In genomic region chr17:35185639-35186611, GRCm38 (mm10) we compare ENCODE assay signal across 8 mouse cellular contexts. TPM values are rescaled to one million over a fixed set of nuclear protein-coding genes. Genes with fewer than 3 reads are reported as not detected.
DNase-seq lines count a peak whose midpoint lies in the region; ATAC-seq and TF ChIP-seq lines count a peak whose summit lies in the region.

No protein-coding gene starts in this region.

- peak overlapping the region; percentile 52 for H3K4me3 ChIP-seq in layer of hippocampus, adult 2 months
- peak overlapping the region; percentile 46 for H3K4me3 ChIP-seq in intestine, embryonic 16.5 days (ENCODE audit: low read length)
- peak overlapping the region; percentile 31 for H3K4me3 ChIP-seq in neural tube, embryonic 12.5 days

- no peaks in the 10 kb centered on the region for H3K9me3 ChIP-seq in intestine, embryonic 16.5 days (ENCODE audit: control insufficient read depth, low read length)
- H3K9me3 ChIP-seq in neural tube, embryonic 12.5 days: no peaks in the 10 kb centered on the region

- H3K27ac ChIP-seq in layer of hippocampus, adult 2 months: 0 out of 2 replicates have a peak overlapping the region, but pooled peaks have one; percentile 28
- peak overlapping the region; percentile 72 for H3K27ac ChIP-seq in intestine, embryonic 16.5 days (ENCODE audit: low read length)
- no peak overlapping the region for H3K27ac ChIP-seq in neural tube, embryonic 12.5 days

- peak overlapping the region; percentile 55; the same call in 1 of the 2 replicates for H3K9ac ChIP-seq in intestine, embryonic 16.5 days (ENCODE audit: low read depth, low read length)
- 0 out of 2 replicates have a peak overlapping the region, but pooled peaks have one; percentile 33 for H3K9ac ChIP-seq in neural tube, embryonic 12.5 days

- no peaks in the 10 kb centered on the region for H3K36me3 ChIP-seq in intestine, embryonic 16.5 days (ENCODE audit: control insufficient read depth, insufficient read depth, low read length)
- H3K36me3 ChIP-seq in neural tube, embryonic 12.5 days: no peaks in the 10 kb centered on the region

- ATAC-seq in granulocyte monocyte progenitor cell, adult 5-6 weeks (replicated peaks; ENCODE audit: poor library complexity, severe bottlenecking): peak; percentile 48
- peak; percentile 78 for ATAC-seq in intestine, embryonic 16.5 days
- ATAC-seq in neural tube, embryonic 12.5 days (ENCODE audit: low FRiP score, low read depth): no peak

- TF ChIP-seq CTCF in layer of hippocampus, adult 2 months (conservative IDR thresholded peaks at IDR 0.05): no peak

- WGBS in intestine, embryonic 16.5 days: 4% methylated on average over 18 of the region's 18 CpGs
- 4% methylated on average over 18 of the region's 18 CpGs for WGBS in neural tube, embryonic 12.5 days

- H3K4me2 ChIP-seq in intestine, embryonic 16.5 days (ENCODE audit: low read depth, low read length): peak overlapping the region; percentile 52
- H3K4me2 ChIP-seq in neural tube, embryonic 12.5 days (replicated peaks): peak overlapping the region; percentile 61

- H3K4me1 ChIP-seq in intestine, embryonic 16.5 days (ENCODE audit: control insufficient read depth, insufficient read depth, low read length): no peaks in the 10 kb centered on the region; the same call in 1 of the 2 replicates
- peaks cover 5% of the 10 kb centered on the region; the same call in 1 of the 2 replicates for H3K4me1 ChIP-seq in neural tube, embryonic 12.5 days

- DNase-seq in layer of hippocampus, adult 2 months (ENCODE audit: low spot score in 2 of 2): no peak
- DNase-seq in layer of hippocampus, postnatal 14 days (ENCODE audit: low spot score in 2 of 2): no peak
- peak; percentile 83 for DNase-seq in c-Kit-positive CD71-negative TER-119-negative erythroid progenitor cells, embryonic 14.5 days (ENCODE audit: low read depth)
- DNase-seq in lung, adult 18-20 months: peak; percentile 83 to 84
- DNase-seq in left cerebral cortex, adult 18-20 months (ENCODE audit: low spot score in 2 of 2): no peak

- no peaks in the 10 kb centered on the region for H3K27me3 ChIP-seq in intestine, embryonic 16.5 days (replicated peaks; ENCODE audit: control insufficient read depth, insufficient read depth, low read length)
- no peaks in the 10 kb centered on the region for H3K27me3 ChIP-seq in neural tube, embryonic 12.5 days (replicated peaks)

RNA-seq across cellular contexts. Expression of gene Lst1, which starts 2.3 kb away (rescaled TPM):
- total RNA-seq in layer of hippocampus, adult 2 months (2021): 1 to 10 TPM; 6.2 to 8.6 TPM
- total RNA-seq in layer of hippocampus, postnatal 14 days (2021): 10 to 100 TPM in 1 of 2 experiments, 1 to 10 TPM in 1; 8.2 to 12.1 TPM
- 78.7 and 89.0 TPM in 2 replicates for total RNA-seq in granulocyte monocyte progenitor cell, adult 5-6 weeks (2014; fragmentation: Nextera tagmentation)
- 55.5 and 115 TPM in 2 replicates for total RNA-seq in granulocyte monocyte progenitor cell, adult 5-6 weeks (2017)
- 16.9 and 17.1 TPM in 2 replicates for polyA plus RNA-seq in intestine, embryonic 16.5 days (2015; fragmentation: Nextera tagmentation; extraction: Ambion mirVana)
- 6.8 and 7.0 TPM in 2 replicates for polyA plus RNA-seq in neural tube, embryonic 12.5 days (2016; fragmentation: Nextera tagmentation; extraction: Ambion mirVana)
- 1 to 10 TPM; 6.0 to 6.9 TPM for total RNA-seq in left cerebral cortex, adult 18-20 months (2021)

RNA-seq across cellular contexts. Expression of gene Ltb, which starts 8.3 kb away (rescaled TPM):
- under 1 TPM; 0.76 to 0.77 TPM for total RNA-seq in layer of hippocampus, adult 2 months (2021)
- 1 to 10 TPM in 1 of 2 experiments, under 1 TPM in 1; 0.55 to 1.0 TPM for total RNA-seq in layer of hippocampus, postnatal 14 days (2021)
- 1.6 TPM in 1 of 2 replicates, not detected in the other for total RNA-seq in granulocyte monocyte progenitor cell, adult 5-6 weeks (2014; fragmentation: Nextera tagmentation)
- 0.41 and 0.99 TPM in 2 replicates for total RNA-seq in granulocyte monocyte progenitor cell, adult 5-6 weeks (2017)
- 4.4 and 4.7 TPM in 2 replicates for polyA plus RNA-seq in intestine, embryonic 16.5 days (2015; fragmentation: Nextera tagmentation; extraction: Ambion mirVana)
- 0.39 and 0.57 TPM in 2 replicates for polyA plus RNA-seq in neural tube, embryonic 12.5 days (2016; fragmentation: Nextera tagmentation; extraction: Ambion mirVana)
- under 1 TPM; 0.79 to 0.80 TPM for total RNA-seq in left cerebral cortex, adult 18-20 months (2021)

RNA-seq across cellular contexts. Expression of gene Aif1, which starts 10.1 kb away (rescaled TPM):
- 10 to 100 TPM; 11.1 to 11.8 TPM for total RNA-seq in layer of hippocampus, adult 2 months (2021)
- total RNA-seq in layer of hippocampus, postnatal 14 days (2021): 10 to 100 TPM in 1 of 2 experiments, 1 to 10 TPM in 1; 9.9 to 10.4 TPM
- total RNA-seq in granulocyte monocyte progenitor cell, adult 5-6 weeks (2014; fragmentation: Nextera tagmentation): 15.1 and 20.8 TPM in 2 replicates
- 7.8 and 14.3 TPM in 2 replicates for total RNA-seq in granulocyte monocyte progenitor cell, adult 5-6 weeks (2017)
- 17.4 and 19.4 TPM in 2 replicates for polyA plus RNA-seq in intestine, embryonic 16.5 days (2015; fragmentation: Nextera tagmentation; extraction: Ambion mirVana)
- polyA plus RNA-seq in neural tube, embryonic 12.5 days (2016; fragmentation: Nextera tagmentation; extraction: Ambion mirVana): 8.3 and 9.1 TPM in 2 replicates
- 10 to 100 TPM in 1 of 2 experiments, 1 to 10 TPM in 1; 8.6 to 11.6 TPM for total RNA-seq in left cerebral cortex, adult 18-20 months (2021)

RNA-seq across cellular contexts. Expression of gene Tnf, which starts 15.9 kb away (rescaled TPM):
- not detected for total RNA-seq in layer of hippocampus, adult 2 months (2021)
- total RNA-seq in layer of hippocampus, postnatal 14 days (2021): under 1 TPM in 1 of 2 experiments, not detected in 1; 0.31 TPM
- total RNA-seq in granulocyte monocyte progenitor cell, adult 5-6 weeks (2014; fragmentation: Nextera tagmentation): 5.9 and 12.2 TPM in 2 replicates
- total RNA-seq in granulocyte monocyte progenitor cell, adult 5-6 weeks (2017): 13.1 and 15.2 TPM in 2 replicates
- polyA plus RNA-seq in intestine, embryonic 16.5 days (2015; fragmentation: Nextera tagmentation; extraction: Ambion mirVana): 0.18 and 0.23 TPM in 2 replicates
- 0.18 TPM in 1 of 2 replicates, not detected in the other for polyA plus RNA-seq in neural tube, embryonic 12.5 days (2016; fragmentation: Nextera tagmentation; extraction: Ambion mirVana)
- not detected for total RNA-seq in left cerebral cortex, adult 18-20 months (2021)

RNA-seq across cellular contexts. Expression of gene Lta, which starts 19.2 kb away (rescaled TPM):
- under 1 TPM; 0.54 to 0.59 TPM for total RNA-seq in layer of hippocampus, adult 2 months (2021)
- 1 to 10 TPM in 1 of 2 experiments, under 1 TPM in 1; 0.62 to 1.1 TPM for total RNA-seq in layer of hippocampus, postnatal 14 days (2021)
- total RNA-seq in granulocyte monocyte progenitor cell, adult 5-6 weeks (2014; fragmentation: Nextera tagmentation): not detected in 2 replicates
- not detected in 2 replicates for total RNA-seq in granulocyte monocyte progenitor cell, adult 5-6 weeks (2017)
- polyA plus RNA-seq in intestine, embryonic 16.5 days (2015; fragmentation: Nextera tagmentation; extraction: Ambion mirVana): 0.99 and 1.2 TPM in 2 replicates
- not detected in 2 replicates for polyA plus RNA-seq in neural tube, embryonic 12.5 days (2016; fragmentation: Nextera tagmentation; extraction: Ambion mirVana)
- total RNA-seq in left cerebral cortex, adult 18-20 months (2021): under 1 TPM; 0.23 to 0.60 TPM

Comparison
In these comparisons a context has a peak if more than half of its experiments do, and no peak if none do; other contexts are left out.
1. DNase-seq: peak in c-Kit-positive CD71-negative TER-119-negative erythroid progenitor cells, embryonic 14.5 days (single experiment) and lung, adult 18-20 months (2 of 2); none in layer of hippocampus, adult 2 months (0 of 2), layer of hippocampus, postnatal 14 days (0 of 2) and left cerebral cortex, adult 18-20 months (0 of 2).
2. RNA of gene Lst1, which starts 2.3 kb away (total RNA-seq): 55.5 to 115 TPM in granulocyte monocyte progenitor cell, adult 5-6 weeks; 8.2 to 12.1 TPM in layer of hippocampus, postnatal 14 days, 6.2 to 8.6 TPM in layer of hippocampus, adult 2 months and 6.0 to 6.9 TPM in left cerebral cortex, adult 18-20 months; every median in the first group is over 4 times any median in the second.
3. Peak in every context shown above with its lines, with median percentiles within 50 percentile points of each other: H3K4me3 ChIP-seq.